Mouse (Mus musculus): ENCODE results near the gene Tmcc3. TPM values are rescaled to one million over a fixed set of nuclear protein-coding genes. Genes with fewer than 3 reads are reported as not detected.

Tmcc3 gene
- polyA plus RNA-seq, 1 experiment = 0.01 TPM

DNA sequence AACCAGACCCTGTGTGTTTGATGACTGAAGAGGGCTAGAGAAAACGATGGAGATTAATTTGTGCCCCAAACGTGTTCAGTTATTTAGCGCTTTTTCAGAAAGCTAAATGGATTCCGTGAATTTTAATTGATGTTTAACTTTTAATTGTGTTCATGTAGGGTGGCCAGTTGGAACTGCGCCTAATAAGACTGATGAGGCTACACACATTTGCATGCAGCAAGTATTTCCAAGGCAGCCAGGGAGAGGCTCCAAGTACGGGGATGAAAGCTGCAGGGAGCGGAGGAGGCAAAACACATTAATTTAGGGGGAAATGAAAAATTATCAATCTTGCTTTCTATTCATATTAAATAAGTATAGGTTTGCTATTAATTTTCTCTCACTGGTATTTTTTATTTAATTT is 131.0 kb downstream of the Tmcc3 start:
- Histone ChIP-seq H3K4me1 (ENCODE audit: control insufficient read depth) (no peaks in the 10 kb centered on the region), H3K36me3 (ENCODE audit: control insufficient read depth) (no peaks in the 10 kb centered on the region), H3K9me3 (ENCODE audit: control insufficient read depth, low read length) (no peaks in the 10 kb centered on the region), H3K27me3 (ENCODE audit: control insufficient read depth) (no peaks in the 10 kb centered on the region), H3K4me3 (replicated peaks) (no peak overlapping the region)
- TF ChIP-seq TAL1 (IDR thresholded peaks at IDR 0.05; ENCODE audit: low read length) (no peak), GATA1 (IDR thresholded peaks at IDR 0.05; ENCODE audit: low read length) (no peak)

GRCm38 (mm10) chr10:94443453-94443852 is 131.7 kb downstream of the Tmcc3 start:
- H3K36me3 ChIP-seq (ENCODE audit: control insufficient read depth) = no peaks in the 10 kb centered on the region
- H3K9me3 ChIP-seq (ENCODE audit: control insufficient read depth, low read length) = no peaks in the 10 kb centered on the region
- no peaks in the 10 kb centered on the region for H3K27me3 ChIP-seq (ENCODE audit: control insufficient read depth)
- H3K4me3 ChIP-seq (replicated peaks) = no peak overlapping the region
- TF ChIP-seq GATA1 (IDR thresholded peaks at IDR 0.05; ENCODE audit: low read length) (no peak), TAL1 (IDR thresholded peaks at IDR 0.05; ENCODE audit: low read length) (no peak)
- no peaks in the 10 kb centered on the region for H3K4me1 ChIP-seq (ENCODE audit: control insufficient read depth)

- no peaks in the 10 kb centered on the region for H3K27me3 ChIP-seq (ENCODE audit: control insufficient read depth)
- no peak for TF ChIP-seq TAL1 (IDR thresholded peaks at IDR 0.05; ENCODE audit: low read length)
- TF ChIP-seq GATA1 (IDR thresholded peaks at IDR 0.05; ENCODE audit: low read length) = no peak
- no peaks in the 10 kb centered on the region for H3K36me3 ChIP-seq (ENCODE audit: control insufficient read depth)
- H3K4me1 ChIP-seq (ENCODE audit: control insufficient read depth) = no peaks in the 10 kb centered on the region
- no peaks in the 10 kb centered on the region for H3K9me3 ChIP-seq (ENCODE audit: control insufficient read depth, low read length)
- no peak overlapping the region for H3K4me3 ChIP-seq (replicated peaks)
These were observed 133.4 kb downstream of the Tmcc3 start for GRCm38 (mm10) chr10:94445192-94445591.

- no peak overlapping the region for H3K4me3 ChIP-seq (replicated peaks)
- TF ChIP-seq GATA1 (IDR thresholded peaks at IDR 0.05; ENCODE audit: low read length) (no peak), TAL1 (IDR thresholded peaks at IDR 0.05; ENCODE audit: low read length) (no peak)
These were observed 134.7 kb downstream of the Tmcc3 start for GRCm38 (mm10) chr10:94446379-94447008.

GRCm38 (mm10) chr10:94449676-94450075 is 137.9 kb downstream of the Tmcc3 start:
- H3K27me3 ChIP-seq (ENCODE audit: control insufficient read depth) = no peaks in the 10 kb centered on the region
- H3K36me3 ChIP-seq (ENCODE audit: control insufficient read depth) = no peaks in the 10 kb centered on the region
- no peak for TF ChIP-seq TAL1 (IDR thresholded peaks at IDR 0.05; ENCODE audit: low read length)
- no peak for TF ChIP-seq GATA1 (IDR thresholded peaks at IDR 0.05; ENCODE audit: low read length)
- H3K9me3 ChIP-seq (ENCODE audit: control insufficient read depth, low read length) = no peaks in the 10 kb centered on the region
- H3K4me3 ChIP-seq (replicated peaks) = no peak overlapping the region
- H3K4me1 ChIP-seq (ENCODE audit: control insufficient read depth) = no peaks in the 10 kb centered on the region

More at GRCm38 (mm10) chr10:94446379-94447008, 134.7 kb downstream of the Tmcc3 start:
- H3K36me3 ChIP-seq (ENCODE audit: control insufficient read depth) = no peaks in the 10 kb centered on the region
- no peaks in the 10 kb centered on the region for H3K4me1 ChIP-seq (ENCODE audit: control insufficient read depth)
- H3K27me3 ChIP-seq (ENCODE audit: control insufficient read depth) = no peaks in the 10 kb centered on the region
- no peaks in the 10 kb centered on the region for H3K9me3 ChIP-seq (ENCODE audit: control insufficient read depth, low read length)

DNA sequence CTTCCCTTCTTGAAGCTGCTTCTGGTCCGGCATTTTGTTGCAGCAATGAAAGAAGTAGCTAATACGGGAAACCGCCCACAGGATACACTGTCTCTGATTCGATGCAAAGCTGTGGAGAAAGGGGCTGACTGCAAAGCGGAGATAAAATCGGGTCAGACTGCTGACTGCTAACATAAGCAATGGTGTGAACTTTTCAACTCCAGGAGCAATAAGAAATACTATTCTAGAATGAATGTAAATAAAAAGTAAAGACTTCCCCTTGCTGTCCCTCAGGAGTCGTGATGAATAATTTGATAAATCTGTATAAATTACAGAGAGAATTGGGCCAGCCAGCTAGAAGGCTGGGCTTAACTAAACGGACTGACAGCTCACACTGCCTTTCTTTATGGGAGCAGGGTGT is 139.0 kb downstream of the Tmcc3 start:
- Histone ChIP-seq H3K27me3 (ENCODE audit: control insufficient read depth) (no peaks in the 10 kb centered on the region), H3K4me1 (ENCODE audit: control insufficient read depth) (no peaks in the 10 kb centered on the region), H3K36me3 (ENCODE audit: control insufficient read depth) (no peaks in the 10 kb centered on the region), H3K9me3 (ENCODE audit: control insufficient read depth, low read length) (no peaks in the 10 kb centered on the region), H3K4me3 (replicated peaks) (no peak overlapping the region)
- no peak for TF ChIP-seq TAL1 (IDR thresholded peaks at IDR 0.05; ENCODE audit: low read length)
- TF ChIP-seq GATA1 (IDR thresholded peaks at IDR 0.05; ENCODE audit: low read length) = no peak

DNA sequence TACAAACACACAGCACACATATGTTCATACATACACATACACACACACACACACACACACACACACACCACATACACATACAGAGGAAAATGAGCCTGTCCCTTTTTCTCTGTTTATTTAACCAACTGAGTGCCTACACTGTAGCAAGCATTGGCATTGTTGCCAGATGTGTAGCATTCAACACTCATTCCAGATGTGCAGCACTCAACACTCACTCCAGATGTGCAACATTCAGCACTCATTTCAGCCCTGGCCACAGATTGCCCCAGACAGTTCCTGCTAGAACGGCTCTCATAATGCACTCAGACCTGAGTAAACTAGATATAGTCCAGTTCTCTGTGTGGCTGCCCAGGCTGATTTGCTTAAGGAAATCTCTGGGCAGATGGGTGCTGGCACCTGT is 145.7 kb downstream of the Tmcc3 start:
- no peaks in the 10 kb centered on the region for H3K27me3 ChIP-seq (ENCODE audit: control insufficient read depth)

GRCm38 (mm10) chr10:94458690-94459089 is 146.9 kb downstream of the Tmcc3 start:
- no peaks in the 10 kb centered on the region for H3K9me3 ChIP-seq (ENCODE audit: control insufficient read depth, low read length)
- no peaks in the 10 kb centered on the region for H3K36me3 ChIP-seq (ENCODE audit: control insufficient read depth)
- H3K4me3 ChIP-seq (replicated peaks) = no peak overlapping the region
- H3K4me1 ChIP-seq (ENCODE audit: control insufficient read depth) = no peaks in the 10 kb centered on the region
- H3K27me3 ChIP-seq (ENCODE audit: control insufficient read depth) = no peaks in the 10 kb centered on the region
- no peak for TF ChIP-seq GATA1 (IDR thresholded peaks at IDR 0.05; ENCODE audit: low read length)
- TF ChIP-seq TAL1 (IDR thresholded peaks at IDR 0.05; ENCODE audit: low read length) = no peak

More for the DNA sequence above, 145.7 kb downstream of the Tmcc3 start:
- Histone ChIP-seq H3K9me3 (ENCODE audit: control insufficient read depth, low read length) (no peaks in the 10 kb centered on the region), H3K4me1 (ENCODE audit: control insufficient read depth) (no peaks in the 10 kb centered on the region), H3K4me3 (replicated peaks) (no peak overlapping the region), H3K36me3 (ENCODE audit: control insufficient read depth) (no peaks in the 10 kb centered on the region)
- no peak for TF ChIP-seq GATA1 (IDR thresholded peaks at IDR 0.05; ENCODE audit: low read length)
- no peak for TF ChIP-seq TAL1 (IDR thresholded peaks at IDR 0.05; ENCODE audit: low read length)

DNA sequence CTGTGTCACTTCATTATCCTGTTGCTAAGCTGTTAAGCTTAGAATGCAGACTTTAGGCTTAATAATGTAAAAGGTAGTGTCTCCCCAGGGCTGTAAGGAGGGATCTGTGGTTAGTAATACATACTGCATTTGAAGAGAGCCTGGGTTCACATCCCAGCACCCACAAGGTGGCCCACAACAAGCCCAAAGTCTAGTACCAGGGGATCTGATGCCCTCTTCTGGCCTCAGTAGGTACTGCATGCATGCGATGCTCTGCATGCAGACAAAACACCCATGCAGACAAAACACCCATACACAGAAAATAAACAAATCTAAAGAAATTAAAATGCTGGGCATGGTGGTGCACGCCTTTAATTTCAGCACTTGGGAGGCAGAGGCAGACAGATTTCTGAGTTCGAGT is 149.6 kb downstream of the Tmcc3 start:
- TF ChIP-seq GATA1 (IDR thresholded peaks at IDR 0.05; ENCODE audit: low read length) = no peak
- TF ChIP-seq TAL1 (IDR thresholded peaks at IDR 0.05; ENCODE audit: low read length) = no peak
- Histone ChIP-seq H3K4me1 (ENCODE audit: control insufficient read depth) (no peaks in the 10 kb centered on the region), H3K36me3 (ENCODE audit: control insufficient read depth) (no peaks in the 10 kb centered on the region), H3K9me3 (ENCODE audit: control insufficient read depth, low read length) (no peaks in the 10 kb centered on the region), H3K27me3 (ENCODE audit: control insufficient read depth) (no peaks in the 10 kb centered on the region), H3K4me3 (replicated peaks) (no peak overlapping the region)

DNA sequence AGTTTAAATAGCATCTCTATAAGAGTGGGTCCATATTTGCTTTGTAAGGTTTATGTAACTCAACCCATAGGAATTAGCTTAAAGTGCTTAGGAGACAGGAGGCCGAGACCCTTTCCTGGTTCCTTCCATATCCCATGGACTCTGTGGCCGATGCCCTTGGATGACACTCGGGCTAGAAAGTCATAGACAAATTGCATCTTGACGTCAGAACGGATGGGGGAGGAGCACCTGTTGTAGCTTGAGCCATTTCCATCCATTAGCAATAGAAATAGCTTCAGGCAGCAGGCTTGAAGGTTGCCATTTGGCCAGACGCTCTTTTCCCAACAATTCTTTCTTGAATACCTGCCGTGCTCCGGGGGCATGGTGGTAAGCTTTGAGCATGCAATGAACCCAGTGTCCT is 150.1 kb downstream of the Tmcc3 start:
- TF ChIP-seq GATA1 (IDR thresholded peaks at IDR 0.05; ENCODE audit: low read length) = no peak
- TF ChIP-seq TAL1 (IDR thresholded peaks at IDR 0.05; ENCODE audit: low read length) = no peak
- Histone ChIP-seq H3K36me3 (ENCODE audit: control insufficient read depth) (no peaks in the 10 kb centered on the region), H3K27me3 (ENCODE audit: control insufficient read depth) (no peaks in the 10 kb centered on the region), H3K4me3 (replicated peaks) (no peak overlapping the region), H3K9me3 (ENCODE audit: control insufficient read depth, low read length) (no peaks in the 10 kb centered on the region), H3K4me1 (ENCODE audit: control insufficient read depth) (no peaks in the 10 kb centered on the region)

Data from erythroblast, embryonic 14.5 days (primary cell).